Mouse (Mus musculus): Measurements from ENCODE around the gene 4933428G20Rik. TPM values are rescaled to one million over a fixed set of nuclear protein-coding genes. Genes with fewer than 3 reads are reported as not detected.

Gene 4933428G20Rik
- polyA plus RNA-seq (2012; rRNA removed): 0.08 TPM in 1 of 2 replicates, not detected in the other

GRCm38 (mm10) chr11:97499865-97500719, at the start of gene 4933428G20Rik:
4933428G20Rik (minus strand) TSS chr11:97500340.
- no peak for DNase-seq
- H3K4me3 ChIP-seq (replicated peaks; ENCODE audit: extremely low read depth, low read depth, low read length): no peak within 1 kb of the TSS
- 76% methylated on average over 86 of the region's 88 CpGs for WGBS
- H3K4me1 ChIP-seq (ENCODE audit: control insufficient read depth, insufficient read depth, low read length): no peaks in the 10 kb centered on the region
- TF ChIP-seq POLR2A (IDR thresholded peaks at IDR 0.05; ENCODE audit: borderline replicate concordance, extremely low read depth, low read depth, low read length): no peak
- no peak for TF ChIP-seq CTCF (IDR thresholded peaks at IDR 0.05; ENCODE audit: insufficient read depth, low read length)

- DNase-seq: no peak
- no peak for TF ChIP-seq POLR2A (IDR thresholded peaks at IDR 0.05; ENCODE audit: borderline replicate concordance, extremely low read depth, low read depth, low read length)
- no peak for TF ChIP-seq CTCF (IDR thresholded peaks at IDR 0.05; ENCODE audit: insufficient read depth, low read length)
- WGBS: 59% methylated on average over 8 of the region's 8 CpGs
- Histone ChIP-seq H3K4me3 (replicated peaks; ENCODE audit: extremely low read depth, low read depth, low read length) (no peak overlapping the region), H3K4me1 (ENCODE audit: control insufficient read depth, insufficient read depth, low read length) (peaks cover 3% of the 10 kb centered on the region; the same call in 1 of the 2 replicates)
Observed at GRCm38 (mm10) chr11:97548757-97549156, 48.6 kb upstream of the 4933428G20Rik start.

GRCm38 (mm10) chr11:97547957-97548706, 48.0 kb upstream of the 4933428G20Rik start:
- 64% methylated on average over 12 of the region's 12 CpGs for WGBS
- peaks cover 3% of the 10 kb centered on the region; the same call in 1 of the 2 replicates for H3K4me1 ChIP-seq (ENCODE audit: control insufficient read depth, insufficient read depth, low read length)
- no peak overlapping the region for H3K4me3 ChIP-seq (replicated peaks; ENCODE audit: extremely low read depth, low read depth, low read length)
- no peak for DNase-seq
- TF ChIP-seq CTCF (IDR thresholded peaks at IDR 0.05; ENCODE audit: insufficient read depth, low read length) (no peak), POLR2A (IDR thresholded peaks at IDR 0.05; ENCODE audit: borderline replicate concordance, extremely low read depth, low read depth, low read length) (no peak)

- Histone ChIP-seq H3K4me1 (ENCODE audit: control insufficient read depth, insufficient read depth, low read length) (peaks cover 3% of the 10 kb centered on the region; the same call in 1 of the 2 replicates), H3K4me3 (replicated peaks; ENCODE audit: extremely low read depth, low read depth, low read length) (peak overlapping the region; percentile 26)
- DNase-seq: no peak
- WGBS: under 1% methylated on average over 61 of the region's 73 CpGs
- TF ChIP-seq POLR2A (IDR thresholded peaks at IDR 0.05; ENCODE audit: borderline replicate concordance, extremely low read depth, low read depth, low read length) (no peak), CTCF (IDR thresholded peaks at IDR 0.05; ENCODE audit: insufficient read depth, low read length) (no peak)
Observed at GRCm38 (mm10) chr11:97546804-97547411, 46.8 kb upstream of the 4933428G20Rik start.

- Histone ChIP-seq H3K4me1 (ENCODE audit: control insufficient read depth, insufficient read depth, low read length) (peaks cover 3% of the 10 kb centered on the region; the same call in 1 of the 2 replicates), H3K4me3 (replicated peaks; ENCODE audit: extremely low read depth, low read depth, low read length) (peak overlapping the region; percentile 10)
- DNase-seq: no peak
- TF ChIP-seq POLR2A (IDR thresholded peaks at IDR 0.05; ENCODE audit: borderline replicate concordance, extremely low read depth, low read depth, low read length) (no peak), CTCF (IDR thresholded peaks at IDR 0.05; ENCODE audit: insufficient read depth, low read length) (no peak)
- WGBS: 10% methylated on average over 26 of the region's 26 CpGs
Observed at GRCm38 (mm10) chr11:97545808-97546560, 45.8 kb upstream of the 4933428G20Rik start.

- DNase-seq: no peak
- peaks cover 3% of the 10 kb centered on the region; the same call in 1 of the 2 replicates for H3K4me1 ChIP-seq (ENCODE audit: control insufficient read depth, insufficient read depth, low read length)
- 83% methylated on average over 9 of the region's 9 CpGs for WGBS
- H3K4me3 ChIP-seq (replicated peaks; ENCODE audit: extremely low read depth, low read depth, low read length): no peak overlapping the region
- TF ChIP-seq POLR2A (IDR thresholded peaks at IDR 0.05; ENCODE audit: borderline replicate concordance, extremely low read depth, low read depth, low read length): no peak
Observed at GRCm38 (mm10) chr11:97543883-97544282, 43.7 kb upstream of the 4933428G20Rik start.

GRCm38 (mm10) chr11:97543181-97543733, 43.1 kb upstream of the 4933428G20Rik start:
- no peak for TF ChIP-seq CTCF (IDR thresholded peaks at IDR 0.05; ENCODE audit: insufficient read depth, low read length)
- no peak for TF ChIP-seq POLR2A (IDR thresholded peaks at IDR 0.05; ENCODE audit: borderline replicate concordance, extremely low read depth, low read depth, low read length)
- no peak for DNase-seq

More at GRCm38 (mm10) chr11:97543181-97543733, 43.1 kb upstream of the 4933428G20Rik start:
- Histone ChIP-seq H3K4me3 (replicated peaks; ENCODE audit: extremely low read depth, low read depth, low read length) (no peak overlapping the region), H3K4me1 (ENCODE audit: control insufficient read depth, insufficient read depth, low read length) (peaks cover 3% of the 10 kb centered on the region; the same call in 1 of the 2 replicates)
- 55% methylated on average over 12 of the region's 12 CpGs for WGBS

Measured in lung, adult 2 months (tissue).